Mouse (Mus musculus): ENCODE measurements around the gene Bach1. TPM values are rescaled to one million over a fixed set of nuclear protein-coding genes. Genes with fewer than 3 reads are reported as not detected.

Bach1 gene
- total RNA-seq (2022), result 10 to 100 TPM; 19.3 to 30.9 (median 28.2) TPM

GRCm38 (mm10) chr16:87698692-87699305 is at the start of gene Bach1:
TSS of gene Bach1 (plus strand) at chr16:87698945.
- peak; percentile 86 for DNase-seq (ENCODE audit: low spot score)

GRCm38 (mm10) chr16:87652344-87652743 is 46.4 kb upstream of the Bach1 start:
- DNase-seq (ENCODE audit: low spot score), result no peak

GRCm38 (mm10) chr16:87652924-87653323 is 45.8 kb upstream of the Bach1 start:
- no peak for DNase-seq (ENCODE audit: low spot score)

GRCm38 (mm10) chr16:87654016-87654575 is 44.6 kb upstream of the Bach1 start:
- no peak for DNase-seq (ENCODE audit: low spot score)

- no peak for DNase-seq (ENCODE audit: low spot score)
Observed at GRCm38 (mm10) chr16:87655005-87655404, 43.7 kb upstream of the Bach1 start.

- DNase-seq (ENCODE audit: low spot score), result no peak
Observed at GRCm38 (mm10) chr16:87655579-87655978, 43.2 kb upstream of the Bach1 start.

- DNase-seq (ENCODE audit: low spot score), result no peak
Observed at GRCm38 (mm10) chr16:87656771-87657170, 42.0 kb upstream of the Bach1 start.

- DNase-seq (ENCODE audit: low spot score), result no peak
Observed at GRCm38 (mm10) chr16:87657291-87657690, 41.5 kb upstream of the Bach1 start.

GRCm38 (mm10) chr16:87661024-87661471 is 37.7 kb upstream of the Bach1 start:
- DNase-seq (ENCODE audit: low spot score), result peak; percentile 82

- DNase-seq (ENCODE audit: low spot score), result no peak
Observed at GRCm38 (mm10) chr16:87661636-87662035, 37.1 kb upstream of the Bach1 start.

GRCm38 (mm10) chr16:87662528-87662927 is 36.2 kb upstream of the Bach1 start:
- no peak for DNase-seq (ENCODE audit: low spot score)

- peak; percentile 84 for DNase-seq (ENCODE audit: low spot score)
Observed at GRCm38 (mm10) chr16:87663890-87664289, 34.9 kb upstream of the Bach1 start.

- DNase-seq (ENCODE audit: low spot score), result no peak
Observed at GRCm38 (mm10) chr16:87665246-87665645, 33.5 kb upstream of the Bach1 start.

- DNase-seq (ENCODE audit: low spot score), result no peak
Observed at GRCm38 (mm10) chr16:87665752-87666619, 32.8 kb upstream of the Bach1 start.

- no peak for DNase-seq (ENCODE audit: low spot score)
Observed at GRCm38 (mm10) chr16:87666620-87667004, 32.1 kb upstream of the Bach1 start.

- DNase-seq (ENCODE audit: low spot score), result no peak
Observed at GRCm38 (mm10) chr16:87668002-87668401, 30.7 kb upstream of the Bach1 start.

- no peak for DNase-seq (ENCODE audit: low spot score)
Observed at GRCm38 (mm10) chr16:87670091-87670820, 28.5 kb upstream of the Bach1 start.

GRCm38 (mm10) chr16:87670821-87671165 is 28.0 kb upstream of the Bach1 start:
- DNase-seq (ENCODE audit: low spot score), result no peak

GRCm38 (mm10) chr16:87671336-87671735 is 27.4 kb upstream of the Bach1 start:
- DNase-seq (ENCODE audit: low spot score), result no peak

GRCm38 (mm10) chr16:87673155-87673554 is 25.6 kb upstream of the Bach1 start:
- DNase-seq (ENCODE audit: low spot score), result no peak

GRCm38 (mm10) chr16:87676182-87676581 is 22.6 kb upstream of the Bach1 start:
- DNase-seq (ENCODE audit: low spot score), result no peak

GRCm38 (mm10) chr16:87678667-87679066 is 20.1 kb upstream of the Bach1 start:
- DNase-seq (ENCODE audit: low spot score), result no peak

All from heart, adult 8-10 months (tissue).